Mouse (Mus musculus): ENCODE data around the gene Kif14. TPM values are rescaled to one million over a fixed set of nuclear protein-coding genes. Genes with fewer than 3 reads are reported as not detected.

Gene Kif14
- polyA plus RNA-seq, 1 experiment from 2014 or later = 6.4 TPM

DNA sequence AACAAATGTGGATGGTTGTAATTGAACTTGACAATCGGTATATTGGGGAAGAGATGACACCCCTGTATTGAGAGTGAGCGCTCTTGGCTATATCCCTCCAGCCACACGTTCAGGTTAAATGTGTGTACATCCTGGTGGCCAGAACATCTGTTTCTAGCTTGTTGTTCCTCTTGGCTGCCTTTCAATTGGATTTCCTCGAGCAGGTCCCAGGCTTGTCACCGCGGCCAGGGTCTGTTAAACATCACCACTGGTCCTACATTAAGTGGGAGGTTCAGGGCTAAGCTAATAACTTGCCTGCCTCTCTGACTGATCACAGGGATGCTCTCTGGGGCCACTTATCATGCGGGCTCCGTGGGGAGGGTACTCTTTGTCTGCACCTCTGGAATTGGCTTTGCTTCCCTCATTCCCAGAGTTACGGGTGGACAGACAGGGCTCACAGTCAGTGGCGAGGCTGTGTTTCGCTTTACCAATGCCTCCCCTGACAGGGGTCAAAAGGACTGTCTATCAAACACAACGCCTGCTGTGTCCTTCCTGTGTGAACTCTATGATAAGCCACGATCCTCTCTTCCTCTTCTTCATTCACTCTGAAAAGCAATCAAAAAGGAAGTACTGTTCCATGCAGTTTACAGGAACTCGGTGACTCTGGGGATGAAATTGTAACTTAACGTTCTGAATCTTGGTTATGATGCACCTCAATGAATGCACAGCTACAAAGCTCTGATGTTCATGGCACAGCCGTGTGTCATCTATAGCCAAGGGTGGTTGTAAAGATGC, 111.9 kb downstream of the Kif14 start:
- Histone ChIP-seq H3K4me1 (peaks cover 4% of the 10 kb centered on the region; the same call in 1 of the 2 replicates), H3K27ac (no peak overlapping the region), H3K4me3 (no peak overlapping the region), H3K27me3 (no peaks in the 10 kb centered on the region), H3K9me3 (no peaks in the 10 kb centered on the region), H3K4me2 (no peak overlapping the region), H3K9ac (no peak overlapping the region), H3K36me3 (no peaks in the 10 kb centered on the region)
- 36% methylated on average over 16 of the region's 16 CpGs for WGBS
- no peak for ATAC-seq (ENCODE audit: borderline replicate concordance, extremely low read depth, low FRiP score, low TSS enrichment)

DNA sequence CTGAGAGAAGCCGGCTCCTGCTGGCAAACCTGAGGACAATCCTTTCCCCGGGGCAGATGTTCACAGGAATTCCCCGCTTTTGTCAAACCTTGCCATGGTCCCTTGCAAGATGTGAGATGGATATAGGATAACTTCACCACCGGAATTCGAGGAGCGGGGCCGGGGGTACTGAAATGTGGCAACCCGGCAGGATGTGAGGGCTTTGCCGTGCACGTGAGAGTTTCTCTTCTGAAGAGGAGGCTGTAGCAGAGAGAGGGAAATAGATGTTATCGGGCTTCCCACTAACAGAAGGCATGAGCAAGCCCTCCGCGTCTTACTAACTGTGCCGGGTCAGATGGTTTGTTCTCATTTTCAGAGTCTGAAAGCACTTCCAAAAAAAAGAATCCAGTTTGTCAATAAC, 113.2 kb downstream of the Kif14 start:
- Histone ChIP-seq H3K9me3 (no peaks in the 10 kb centered on the region), H3K27ac (no peak overlapping the region), H3K4me2 (no peak overlapping the region), H3K27me3 (no peaks in the 10 kb centered on the region), H3K9ac (no peak overlapping the region), H3K36me3 (no peaks in the 10 kb centered on the region), H3K4me1 (peaks cover 4% of the 10 kb centered on the region; the same call in 1 of the 2 replicates), H3K4me3 (no peak overlapping the region)
- no peak for ATAC-seq (ENCODE audit: borderline replicate concordance, extremely low read depth, low FRiP score, low TSS enrichment)
- WGBS = 76% methylated on average over 14 of the region's 14 CpGs

DNA sequence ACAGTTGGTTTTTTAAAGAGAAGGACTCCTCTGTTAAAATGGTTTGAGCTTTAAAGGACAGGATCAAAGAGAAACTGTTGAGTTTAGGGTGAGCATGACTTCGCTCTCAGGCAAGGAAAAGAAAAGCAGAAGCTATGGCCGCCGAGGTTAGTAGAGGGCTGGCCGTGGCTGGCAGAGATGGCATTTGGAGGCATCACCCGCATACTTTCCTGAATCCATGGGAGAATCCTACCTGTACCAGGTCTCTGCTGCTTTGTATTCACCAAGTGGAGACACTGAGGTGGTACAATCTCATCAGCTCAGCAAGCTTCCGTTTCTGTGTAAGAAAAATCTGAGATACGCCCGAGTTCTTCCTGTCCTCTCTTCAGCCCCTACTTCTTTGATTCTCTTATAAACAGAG, 114.1 kb downstream of the Kif14 start:
- H3K9me3 ChIP-seq = no peaks in the 10 kb centered on the region
- no peak overlapping the region for H3K9ac ChIP-seq
- H3K4me3 ChIP-seq = no peak overlapping the region
- H3K4me1 ChIP-seq = peaks cover 4% of the 10 kb centered on the region; the same call in 1 of the 2 replicates
- H3K36me3 ChIP-seq = no peaks in the 10 kb centered on the region
- ATAC-seq (ENCODE audit: borderline replicate concordance, extremely low read depth, low FRiP score, low TSS enrichment) = no peak
- 68% methylated on average over 8 of the region's 8 CpGs for WGBS
- no peak overlapping the region for H3K27ac ChIP-seq
- no peak overlapping the region for H3K4me2 ChIP-seq
- no peaks in the 10 kb centered on the region for H3K27me3 ChIP-seq

Other genes starting within 250 kb of the Kif14 start
- 15.7 and 16.0 TPM in 2 replicates for gene Inava, start 232.1 kb upstream of the Kif14 start, polyA plus RNA-seq (2015; fragmentation: Nextera tagmentation; extraction: Ambion mirVana)
- not detected in 2 replicates for gene Gpr25, start 205.5 kb upstream of the Kif14 start, polyA plus RNA-seq (2015; fragmentation: Nextera tagmentation; extraction: Ambion mirVana)
- 10.0 and 11.0 TPM in 2 replicates for gene Camsap2, start 120.2 kb upstream of the Kif14 start, polyA plus RNA-seq (2015; fragmentation: Nextera tagmentation; extraction: Ambion mirVana)
- gene Ddx59, start 51.1 kb upstream of the Kif14 start, polyA plus RNA-seq (2015; fragmentation: Nextera tagmentation; extraction: Ambion mirVana) = 15.9 and 17.2 TPM in 2 replicates
- 20.6 and 22.3 TPM in 2 replicates for gene Zfp281, start 158.6 kb downstream of the Kif14 start, polyA plus RNA-seq (2015; fragmentation: Nextera tagmentation; extraction: Ambion mirVana)

Measured in lung, embryonic 15.5 days (tissue).